Mouse (Mus musculus) right cerebral cortex, adult 18-20 months (tissue): ENCODE measurements around the gene Mrtfa.
A peak's percentile ranks its signal among the peaks of the same experiment; 100 is the strongest.

Experiments
- DNase-seq: peaks from one replicate; pipeline ENCODE4 v3.0.0; 2022; ENCODE audit warnings: mixed read lengths

The Mrtfa gene

DNA sequence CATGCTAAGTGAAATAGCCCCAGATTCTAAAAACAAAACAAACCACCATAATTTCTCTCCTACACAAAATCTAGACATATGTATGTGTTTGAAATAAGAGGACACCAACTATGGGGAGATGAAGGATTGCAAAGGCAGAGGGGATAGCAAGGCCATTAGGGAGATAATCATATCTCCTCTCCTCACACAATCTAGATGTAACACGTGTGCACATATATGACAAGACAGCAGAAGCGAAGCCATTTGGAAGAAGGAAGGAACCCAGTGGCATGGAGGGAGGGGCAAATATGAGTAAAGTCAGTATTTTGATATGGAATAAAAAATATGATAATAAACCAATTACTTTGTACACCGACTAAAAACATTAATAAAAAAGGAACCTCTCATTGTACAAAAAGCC lies 91.9 kb downstream of the Mrtfa start:
- DNase-seq: no peak

DNA sequence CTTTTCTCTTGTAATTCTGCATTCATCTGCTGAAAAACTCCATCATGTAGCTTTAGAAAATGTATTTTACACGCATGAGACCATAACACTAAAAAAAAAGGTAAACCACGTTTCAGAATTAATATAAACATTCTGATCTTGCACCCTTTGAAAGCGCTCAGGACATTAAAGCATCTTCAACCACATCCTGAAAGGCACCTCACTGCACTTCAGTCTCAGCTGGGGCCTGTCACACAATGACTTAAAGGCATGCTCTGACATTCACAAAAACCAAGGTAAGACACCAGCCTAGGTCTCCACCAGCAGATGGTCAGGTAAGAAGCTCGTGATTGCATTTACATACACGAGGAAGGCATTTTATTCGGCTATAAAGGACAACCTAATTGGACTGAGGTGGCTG lies 92.7 kb downstream of the Mrtfa start:
- DNase-seq: no peak

DNA sequence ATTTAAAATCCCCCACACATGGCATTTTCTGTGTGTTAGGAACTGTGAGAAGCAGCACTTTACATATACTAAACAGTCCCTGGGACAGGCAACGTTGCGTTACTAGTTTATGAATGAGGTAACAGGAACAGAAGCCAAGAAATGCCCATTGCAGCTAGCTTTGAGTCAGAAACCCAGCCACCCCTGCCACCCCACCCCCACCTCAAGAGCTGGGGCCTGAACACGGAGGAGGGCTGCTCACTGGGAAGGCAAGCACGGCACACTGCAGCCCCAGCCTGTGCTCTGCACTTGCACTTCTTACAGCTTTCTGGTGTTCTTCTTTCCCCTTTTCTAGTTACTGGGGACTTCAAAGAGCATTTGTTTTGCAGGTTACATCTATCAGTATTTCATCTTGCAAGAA lies 93.1 kb downstream of the Mrtfa start:
- DNase-seq: peak; percentile 22

DNA sequence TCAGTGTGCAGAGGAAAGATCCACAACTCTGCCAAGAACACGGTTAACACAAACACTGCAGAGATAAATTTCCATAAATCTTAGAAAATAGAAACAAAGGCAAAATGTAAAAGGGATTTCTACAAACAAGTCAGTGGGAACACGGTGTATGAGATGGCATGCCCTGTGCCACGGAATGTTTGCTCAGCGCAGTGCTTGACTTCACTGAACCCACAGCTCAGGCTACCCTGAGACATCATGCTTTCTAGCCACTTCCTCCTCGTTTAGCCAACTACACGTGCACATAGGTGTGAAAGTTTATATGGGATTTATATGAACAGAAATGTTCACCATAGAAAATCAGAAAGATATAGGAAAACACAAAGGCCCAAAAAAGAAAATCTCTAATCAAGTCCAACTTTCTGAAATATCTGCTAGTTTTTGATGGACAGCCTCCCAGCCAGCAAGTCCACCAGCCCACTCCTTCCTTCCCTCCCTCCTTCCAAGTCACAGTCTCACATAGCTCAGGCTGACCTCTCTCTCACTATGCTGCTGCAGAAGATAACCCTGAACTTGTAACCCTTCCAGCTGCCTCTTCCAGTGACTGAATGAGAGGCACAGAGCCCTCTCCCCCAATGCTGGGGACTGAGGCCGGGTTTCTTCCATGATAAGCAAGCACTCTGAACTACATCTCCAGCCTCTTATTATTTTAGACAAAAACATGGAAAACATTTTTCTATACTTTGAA lies 94.1 kb downstream of the Mrtfa start:
- DNase-seq: no peak

DNA sequence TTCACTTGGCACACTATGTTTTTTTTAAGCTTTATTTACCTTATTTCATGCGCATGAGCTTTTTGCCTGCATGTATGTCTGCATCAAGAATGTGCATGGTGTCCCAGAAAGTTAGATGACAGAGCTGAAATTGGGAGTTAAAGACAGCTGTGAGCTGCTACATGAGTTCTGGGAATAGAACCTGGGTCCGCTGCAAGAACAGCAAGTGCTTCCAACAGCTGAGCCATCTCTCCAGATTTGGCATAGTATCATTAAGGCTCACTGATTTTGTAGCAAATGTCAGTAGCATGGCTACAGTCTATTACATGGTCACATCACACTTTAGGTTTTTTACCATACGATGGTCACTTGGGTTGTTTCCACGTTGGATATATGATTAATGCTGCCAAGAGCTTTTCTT lies 97.5 kb downstream of the Mrtfa start:
- DNase-seq: no peak

DNA sequence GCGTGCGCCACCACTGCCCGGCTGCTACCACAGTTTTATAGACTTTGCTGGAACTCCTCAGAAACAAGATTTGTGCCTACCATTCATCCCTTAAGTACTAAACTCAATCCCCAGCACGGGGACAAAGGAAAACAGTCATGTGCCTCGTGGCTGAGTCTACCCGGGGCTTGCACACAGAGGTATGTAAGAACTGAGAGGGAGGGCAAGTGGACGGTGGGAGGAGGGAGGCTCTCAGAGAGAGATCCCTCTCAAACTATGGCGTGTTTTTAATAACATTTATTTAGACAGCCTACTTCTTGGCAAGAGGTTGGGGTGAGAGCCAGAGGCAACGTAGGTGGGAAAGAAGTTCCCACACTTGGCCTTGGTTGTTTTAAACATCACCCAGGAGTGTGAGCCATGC lies 98.8 kb downstream of the Mrtfa start:
- DNase-seq: no peak

DNA sequence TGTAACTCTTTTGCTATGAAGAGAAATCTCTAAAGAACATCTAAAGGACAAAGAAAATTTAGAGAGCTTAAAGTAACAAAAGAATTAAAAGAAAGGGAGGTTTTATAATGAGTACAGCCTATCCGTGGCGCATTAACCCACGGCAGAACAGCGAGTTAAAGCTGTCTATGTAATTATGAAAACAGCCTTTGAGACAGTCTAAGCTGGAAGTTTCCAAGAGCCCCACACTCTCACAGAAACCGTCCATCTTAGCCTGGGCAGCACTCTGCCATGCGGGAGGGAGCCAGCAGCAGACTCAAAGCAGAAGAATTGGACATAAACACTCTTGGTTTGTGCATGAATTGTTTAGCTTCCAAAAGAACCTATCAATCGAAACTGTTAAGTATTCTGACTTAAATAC lies 103.0 kb downstream of the Mrtfa start:
- no peak for DNase-seq

DNA sequence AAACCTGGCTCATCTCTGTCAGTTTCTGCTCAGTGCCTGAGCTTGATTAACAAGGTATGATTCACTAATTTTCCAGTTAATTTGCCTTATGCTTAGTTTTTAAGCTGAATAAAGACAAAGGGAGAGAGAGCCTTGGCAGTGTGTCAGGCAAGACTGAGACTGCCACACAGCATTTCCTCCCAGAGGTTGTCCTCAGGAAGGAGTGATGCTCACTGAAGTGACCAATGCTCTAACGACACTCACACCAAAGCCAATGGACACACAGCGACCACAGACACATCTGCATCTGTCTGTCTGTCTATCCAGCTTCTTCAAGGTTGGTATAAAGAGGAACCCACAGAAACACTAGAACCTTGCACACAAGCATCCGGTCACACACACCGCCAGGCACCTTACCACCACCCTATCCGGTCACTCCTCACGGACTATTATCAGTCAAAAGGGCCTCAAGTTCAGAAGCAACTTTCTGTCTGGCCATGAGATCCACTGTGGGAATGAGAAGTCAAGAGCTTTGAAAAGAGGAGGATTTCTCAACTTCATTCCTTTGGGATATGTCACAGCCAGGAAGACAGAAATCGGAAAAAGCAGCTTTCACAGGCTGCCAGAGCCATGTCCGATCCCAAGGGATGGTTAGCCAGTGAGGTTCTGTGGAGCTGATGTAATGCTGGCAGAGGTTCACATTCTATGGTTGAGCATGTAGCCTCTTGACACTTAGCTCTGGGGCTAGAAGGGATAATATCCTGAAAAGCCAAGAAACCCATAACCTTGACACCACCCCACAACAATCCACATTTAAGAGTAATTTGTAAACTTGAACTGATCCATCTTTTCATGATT lies 103.7 kb downstream of the Mrtfa start:
- DNase-seq: no peak

DNA sequence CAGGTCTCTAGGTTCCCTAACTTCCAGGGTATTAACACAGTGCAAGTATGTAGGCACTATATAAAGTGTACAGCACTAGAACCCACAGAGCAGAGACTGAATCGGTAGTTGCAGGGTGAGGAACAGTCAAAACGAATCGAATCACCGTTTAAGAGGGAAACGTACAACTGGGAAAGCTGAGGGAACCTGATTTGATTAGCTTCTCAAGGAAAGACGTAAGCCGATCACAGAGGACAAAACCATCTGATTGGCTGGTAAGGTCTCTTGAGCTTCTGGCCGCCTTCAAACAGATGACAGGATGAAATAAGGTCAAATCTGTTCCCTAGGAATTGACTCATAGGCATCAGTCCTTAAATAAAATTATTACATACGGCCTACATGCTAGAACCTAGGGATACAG lies 106.7 kb downstream of the Mrtfa start:
- DNase-seq: no peak

DNA sequence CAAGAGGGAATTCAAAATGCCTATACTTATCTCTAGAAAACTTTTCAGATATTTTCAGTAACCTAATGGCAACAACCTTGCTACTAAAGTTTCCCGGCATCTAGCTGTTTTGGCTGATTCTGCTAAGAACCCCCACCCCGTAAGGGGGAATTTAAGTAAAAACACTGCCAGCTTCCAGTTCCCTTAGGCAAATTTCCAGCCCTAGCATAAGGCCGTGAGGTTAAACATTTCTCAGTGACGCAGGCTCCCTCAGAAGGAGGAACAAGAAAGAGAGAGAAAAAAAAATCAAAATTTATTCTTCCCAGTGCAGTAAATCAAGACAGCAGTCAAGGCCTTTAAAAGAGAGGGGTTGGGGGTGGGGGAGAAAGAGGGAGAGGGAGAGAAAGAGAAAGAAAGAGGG lies 107.3 kb downstream of the Mrtfa start:
- no peak for DNase-seq

DNA sequence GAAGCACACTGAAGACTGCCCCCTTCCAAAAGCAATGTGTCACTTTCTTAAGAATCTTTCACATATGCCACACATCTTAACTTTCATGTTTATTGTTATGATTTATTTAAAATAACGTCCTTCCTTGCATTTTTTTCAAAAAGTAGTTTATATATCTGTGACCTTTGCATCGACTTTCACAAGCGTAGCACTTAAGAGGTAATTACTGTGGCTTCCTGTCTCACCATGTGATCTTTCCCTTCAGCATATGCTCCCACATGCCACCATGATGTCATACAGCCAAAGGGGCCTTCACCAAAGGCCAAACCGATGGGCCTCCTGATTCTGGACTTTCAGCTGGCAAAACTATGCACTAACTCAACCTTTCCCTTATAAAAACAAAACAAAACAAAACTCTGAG lies 109.3 kb downstream of the Mrtfa start:
- no peak for DNase-seq

DNA sequence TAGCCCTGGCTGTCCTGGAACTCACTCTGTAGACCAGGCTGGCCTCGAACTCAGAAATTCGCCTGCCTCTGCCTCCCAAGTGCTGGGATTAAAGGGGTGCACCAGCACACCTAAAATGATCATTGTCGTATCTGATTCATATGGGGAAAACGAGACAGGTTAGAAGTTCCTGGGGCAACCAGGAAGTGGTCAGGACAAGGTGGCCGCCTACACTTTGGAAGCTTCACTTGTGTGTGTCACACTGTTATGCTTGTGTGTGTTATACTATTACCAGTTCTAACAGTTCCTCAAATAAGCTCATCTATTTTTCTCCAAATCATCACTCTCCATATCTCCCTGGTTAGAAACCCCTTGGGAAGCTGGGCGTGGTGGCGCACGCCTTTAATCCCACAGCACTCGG lies 110.2 kb downstream of the Mrtfa start:
- no peak for DNase-seq

DNA sequence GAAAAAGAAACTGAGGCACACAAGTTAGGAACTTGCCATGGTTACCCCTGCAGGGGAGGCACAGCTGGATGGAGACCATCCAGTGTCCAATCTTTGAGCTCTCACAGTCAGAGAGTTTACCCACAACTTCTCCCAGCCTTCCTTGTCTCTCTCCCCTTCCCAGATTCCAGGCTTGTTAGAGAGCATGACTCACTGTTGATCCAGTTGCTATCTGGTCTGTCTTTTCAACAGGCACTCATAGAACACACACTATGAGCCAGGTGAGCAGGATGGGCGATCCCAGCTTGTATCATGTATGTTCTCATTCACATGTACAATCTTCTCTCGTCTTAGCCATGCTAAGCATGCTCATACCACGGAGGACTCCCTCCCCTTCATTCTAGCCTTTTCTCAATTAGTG lies 111.3 kb downstream of the Mrtfa start:
- DNase-seq: no peak

DNA sequence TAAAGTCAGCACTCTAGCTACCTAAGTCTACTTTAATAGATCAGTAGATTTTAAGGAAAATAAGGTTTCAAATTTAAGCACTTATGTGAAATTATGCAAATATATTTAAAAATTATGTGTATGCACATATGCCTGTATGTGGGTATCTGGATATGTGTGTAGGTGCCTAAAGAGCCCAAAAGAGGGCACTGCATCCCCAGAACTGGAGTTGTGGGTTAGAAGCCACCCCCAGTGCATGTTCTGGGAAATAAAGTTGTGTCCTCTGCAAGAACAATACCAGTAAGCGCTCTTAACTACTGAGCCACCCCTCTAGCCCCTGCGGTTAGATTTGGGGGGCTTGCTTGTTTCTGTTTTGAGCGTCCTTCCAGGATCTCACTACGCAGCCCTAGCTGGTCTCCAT lies 113.0 kb downstream of the Mrtfa start:
- DNase-seq: no peak

DNA sequence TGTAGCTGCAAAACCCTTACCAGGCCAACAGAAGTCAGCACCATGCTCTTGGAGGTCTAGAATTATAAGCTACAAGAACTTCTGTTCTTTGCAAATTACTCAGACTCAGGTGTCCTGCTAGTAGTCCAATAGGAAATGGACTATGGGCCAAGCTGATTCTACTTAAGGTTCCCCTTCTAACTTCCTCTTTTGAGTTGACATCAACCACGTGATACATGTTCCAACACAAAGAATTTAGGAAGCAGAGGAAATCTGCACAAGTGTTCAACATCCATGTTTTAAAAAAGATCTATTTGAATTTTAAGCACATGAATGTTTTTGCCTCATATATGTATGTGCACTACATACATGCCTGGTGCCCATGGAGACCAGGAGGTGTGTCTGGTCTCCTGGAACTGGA lies 116.0 kb downstream of the Mrtfa start:
- DNase-seq: no peak

DNA sequence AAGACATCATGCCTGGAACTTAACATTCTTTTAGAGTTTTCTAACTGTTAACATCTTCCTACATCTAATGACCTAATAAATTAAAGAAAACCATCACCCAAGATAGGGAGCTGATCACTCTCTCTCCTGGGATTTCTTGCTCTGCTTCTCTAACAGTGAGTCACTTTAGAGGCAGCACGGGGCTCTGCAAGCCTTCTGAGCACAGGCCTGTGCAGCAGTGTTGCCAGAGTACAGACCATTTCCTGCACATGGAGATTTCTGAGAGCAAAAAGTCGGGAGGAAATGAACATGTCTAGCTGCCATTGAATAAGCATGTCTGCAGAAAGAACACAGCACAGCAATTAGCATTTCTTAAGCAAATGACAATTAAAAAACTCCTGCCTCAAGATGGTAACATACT lies 116.8 kb downstream of the Mrtfa start:
- no peak for DNase-seq

DNA sequence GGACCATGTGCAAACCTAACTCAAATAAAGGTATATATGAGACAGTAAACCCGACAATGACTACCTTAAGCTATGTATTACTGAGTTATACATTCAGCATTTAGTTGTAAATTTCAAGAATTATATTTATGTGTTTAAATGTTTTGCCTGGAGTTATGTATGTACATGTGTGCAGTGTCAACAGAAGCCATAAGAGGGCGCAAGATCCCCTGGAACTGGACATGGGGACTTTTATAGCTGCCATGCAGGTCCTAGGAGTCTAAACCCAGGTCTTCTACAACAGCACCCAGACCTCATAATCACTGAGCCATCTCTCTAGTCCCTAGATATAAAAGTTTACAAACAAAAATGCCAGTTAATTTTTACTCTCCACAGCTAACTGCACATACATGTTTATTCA lies 117.8 kb downstream of the Mrtfa start:
- no peak for DNase-seq

DNA sequence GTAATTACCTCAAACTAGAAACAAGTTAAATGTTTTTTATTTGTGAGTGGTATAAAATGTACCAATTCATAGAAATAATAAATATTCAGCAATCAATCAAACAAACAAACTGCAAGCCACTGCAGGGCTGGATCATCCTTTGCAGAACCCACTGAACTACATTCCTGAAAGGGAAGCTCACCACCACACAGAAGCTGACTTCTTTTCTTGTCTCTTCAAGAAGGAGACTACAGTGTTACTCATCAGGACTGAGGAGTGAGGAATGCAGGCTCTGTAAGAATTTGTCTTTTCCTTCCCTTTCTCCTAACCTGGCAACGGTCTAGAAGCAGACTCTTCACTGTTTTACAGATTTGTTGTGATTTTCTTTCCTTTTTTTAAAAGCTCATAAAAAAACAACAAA lies 120.1 kb downstream of the Mrtfa start:
- DNase-seq: no peak

DNA sequence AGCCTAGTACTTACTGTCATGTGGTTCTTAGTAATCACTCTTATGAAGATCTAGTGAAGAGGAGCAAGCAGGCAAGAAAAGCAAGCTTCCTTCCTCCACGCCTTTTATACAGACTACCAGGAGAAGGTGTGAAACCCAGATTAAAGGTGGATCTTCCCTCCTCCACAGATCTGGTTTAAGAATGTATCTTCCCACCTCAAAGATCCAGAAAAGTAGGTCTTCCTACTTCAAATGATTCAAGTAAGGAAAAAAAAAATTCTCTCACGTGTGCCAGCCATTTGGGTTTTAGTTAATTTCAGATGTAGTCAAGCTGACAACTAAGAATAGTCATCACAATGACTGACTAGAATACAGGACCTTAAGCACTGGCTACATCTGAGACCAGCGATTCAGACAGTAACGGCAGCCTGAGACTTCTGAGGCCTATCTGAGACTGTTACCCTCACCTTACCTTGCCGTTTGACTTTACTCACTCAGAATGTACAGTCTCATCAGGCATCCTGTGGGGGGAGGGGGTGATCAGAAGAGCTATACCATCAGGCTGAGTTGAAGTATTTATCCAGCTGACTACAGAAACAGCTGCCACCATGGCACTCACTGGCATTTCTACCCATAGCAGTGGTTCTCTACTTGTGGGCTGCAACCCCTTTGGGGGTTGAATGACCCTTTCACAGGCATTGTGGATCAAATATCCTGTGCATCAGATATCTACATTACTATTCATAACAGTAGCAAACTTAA lies 121.7 kb downstream of the Mrtfa start:
- DNase-seq: no peak

DNA sequence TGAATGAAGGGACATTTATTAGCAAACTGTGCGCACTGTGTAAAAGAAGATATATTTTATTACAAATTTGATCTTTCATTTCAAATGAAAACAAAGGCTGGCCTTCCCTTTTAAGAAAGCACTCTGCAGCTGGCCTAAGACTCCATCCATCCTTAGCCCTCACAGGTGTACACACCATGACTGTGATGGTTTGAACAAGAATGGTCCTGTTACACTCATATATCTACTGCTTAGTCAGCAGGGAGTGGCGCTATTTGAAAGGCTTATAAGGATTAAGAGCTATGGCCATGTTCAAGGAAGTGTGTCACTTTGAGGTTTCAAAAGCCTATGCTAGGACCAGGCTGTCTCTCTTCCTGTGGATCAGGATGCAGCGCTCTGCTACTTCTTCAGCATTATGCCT lies 122.8 kb downstream of the Mrtfa start:
- no peak for DNase-seq

DNA sequence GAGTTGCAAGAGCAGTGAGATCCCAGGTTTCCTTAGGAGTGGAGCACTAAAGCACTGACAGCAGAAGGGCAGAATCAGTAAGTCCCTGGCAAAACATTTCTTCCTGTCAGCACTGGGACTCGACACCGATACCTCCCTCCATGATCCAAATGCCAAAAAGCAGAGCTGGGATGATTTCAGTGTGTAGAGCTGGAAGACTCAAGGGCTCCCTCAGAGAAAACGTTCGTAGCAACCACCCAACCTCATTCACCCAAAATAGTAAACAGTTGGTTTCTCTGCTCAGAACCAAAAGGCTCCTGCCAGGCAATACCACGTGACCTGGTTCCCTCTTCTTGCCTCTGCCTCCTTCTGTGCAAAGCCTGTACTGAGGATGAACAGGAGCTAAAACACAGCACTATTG lies 123.6 kb downstream of the Mrtfa start:
- peak; percentile 48 for DNase-seq

DNA sequence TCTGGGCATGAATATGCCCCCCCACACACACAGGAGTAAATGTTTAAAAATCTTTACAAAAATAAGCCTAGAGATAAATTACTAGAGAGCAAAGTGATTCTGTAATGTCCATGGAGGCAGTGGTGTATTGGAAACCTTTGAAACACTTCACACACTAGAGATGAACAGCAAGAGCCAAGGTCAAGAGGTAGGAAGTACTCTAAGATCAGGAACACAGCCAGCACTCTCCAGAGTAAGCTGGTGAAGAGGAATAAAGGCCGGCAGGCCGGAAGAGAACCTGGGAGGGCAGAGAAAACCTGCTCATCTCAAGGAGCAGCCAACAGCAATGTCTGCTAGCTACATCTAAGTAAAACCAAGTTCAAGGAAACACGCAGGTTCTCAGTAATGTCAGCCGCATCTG lies 125.9 kb downstream of the Mrtfa start:
- DNase-seq: no peak

DNA sequence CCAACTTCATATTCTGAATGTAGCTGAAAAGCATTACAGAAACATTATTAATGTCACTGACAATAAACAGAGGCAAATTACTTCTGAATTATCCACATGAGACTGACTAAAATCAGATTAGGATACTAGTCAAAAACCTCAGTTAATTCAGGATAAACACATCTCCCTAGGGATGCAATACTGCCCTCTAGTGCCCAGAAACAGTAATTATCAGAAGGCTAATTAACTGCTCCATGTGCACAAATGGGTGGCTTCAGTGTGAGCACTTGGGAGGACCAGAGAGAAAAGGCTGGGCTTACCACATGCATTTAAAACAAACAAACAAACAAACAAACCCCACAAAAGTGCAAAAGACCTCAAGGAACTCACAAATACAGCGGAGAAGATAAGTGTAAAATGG lies 126.4 kb downstream of the Mrtfa start:
- DNase-seq: no peak

DNA sequence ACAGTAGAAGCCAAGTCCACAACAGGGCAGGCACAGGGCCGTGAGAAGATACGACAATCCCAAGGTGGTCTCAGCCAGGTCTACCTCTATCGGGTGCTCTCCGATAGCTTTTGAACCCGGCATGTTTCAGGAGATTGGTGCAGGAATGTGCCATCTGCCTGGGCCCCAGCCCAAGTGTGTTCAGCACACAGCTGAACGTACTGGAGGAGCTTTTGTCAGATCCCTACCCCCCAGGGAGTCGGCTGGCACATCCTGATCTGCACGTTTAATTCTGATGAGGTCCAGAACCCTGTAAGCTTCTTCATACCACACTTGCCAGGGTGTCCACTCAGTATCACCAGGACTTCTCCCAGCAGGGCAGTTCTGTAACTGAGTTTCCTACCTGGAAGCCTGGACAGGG lies 127.9 kb downstream of the Mrtfa start:
- no peak for DNase-seq
